Mouse (Mus musculus): ENCODE results near the gene Nfkb2.
A peak's percentile ranks its signal among the peaks of the same experiment; 100 is the strongest.

- TF ChIP-seq GABPA (IDR thresholded peaks at IDR 0.05; ENCODE audit: low read depth, low read length) = no peak
- 0 out of 2 replicates have a peak, but pooled peaks have one; percentile 6 for TF ChIP-seq ZMIZ1 (IDR thresholded peaks at IDR 0.05; ENCODE audit: low read depth, low read length)
- TF ChIP-seq POLR2A (IDR thresholded peaks at IDR 0.05; ENCODE audit: control insufficient read depth in 1 of 2, insufficient read depth in 1 of 2, low read depth in 1 of 2, low read length in 2 of 2, poor library complexity in 1 of 2) = no peak
Observed at GRCm38 (mm10) chr19:46358381-46358780, 54.3 kb downstream of the Nfkb2 start.

Measured in MEL (cell line).